Mouse (Mus musculus) brain, embryonic 14.5 days (tissue): ENCODE data around the gene Lrrc32.

Experiments used
- CTCF ChIP-seq: fragments of 200-500 bp; IDR thresholded peaks from 2 replicates; pipeline ENCODE4 v1.5.1; 2012; ENCODE audit warnings: inconsistent platforms, mild to moderate bottlenecking, moderate library complexity, borderline replicate concordance; ENCODE audit not compliant: insufficient read depth, insufficient read length; ENCODE audit errors: extremely low read depth
- POLR2A ChIP-seq: fragments of 200-500 bp; IDR thresholded peaks from 2 replicates; pipeline ENCODE4 v1.6.1; 2012; ENCODE audit warnings: mild to moderate bottlenecking, inconsistent platforms, borderline replicate concordance; ENCODE audit not compliant: poor library complexity, insufficient read depth, insufficient read length, severe bottlenecking; ENCODE audit errors: extremely low read depth

- TF ChIP-seq POLR2A (no peak), CTCF (no peak)
Observed at GRCm38 (mm10) chr7:98480481-98480880, 8.6 kb upstream of the Lrrc32 start.
